Mouse (Mus musculus): ENCODE measurements around the gene Cfap44.

DNA sequence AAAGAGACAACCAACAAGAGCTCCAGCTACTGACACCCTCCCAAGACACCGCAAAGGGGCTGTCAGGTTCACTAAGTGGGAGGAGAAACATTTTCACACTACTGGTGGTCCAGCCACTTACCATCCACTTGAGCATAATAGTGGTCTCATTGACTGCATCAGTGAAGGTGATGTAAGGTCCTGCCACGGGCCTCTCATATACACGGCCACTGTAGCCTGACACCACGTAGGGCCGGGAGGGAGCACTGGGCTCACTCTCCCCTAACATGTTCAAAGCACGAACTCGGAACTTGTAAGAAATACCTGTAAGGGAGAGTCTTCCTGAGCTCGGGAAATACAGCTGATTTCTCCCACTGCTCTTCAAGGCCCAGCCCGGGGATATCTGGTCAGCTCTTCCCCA, 96.5 kb downstream of the Cfap44 start:
- TF ChIP-seq CTCF (IDR thresholded peaks at IDR 0.05; ENCODE audit: extremely low read depth, insufficient read depth, insufficient read length, insufficient replicate concordance) (no peak), POLR2A (IDR thresholded peaks at IDR 0.05; ENCODE audit: low read depth, low read length) (no peak)
